Mouse (Mus musculus) lung, postnatal 0 days (tissue): ENCODE data around the gene Hist2h2bb.

Experiments used
- CTCF ChIP-seq: IDR thresholded peaks from 2 replicates; pipeline ENCODE4 v1.5.1; 2016; ENCODE audit warnings: antibody characterized with exemption, mild to moderate bottlenecking
- EP300 ChIP-seq: IDR thresholded peaks from 2 replicates; pipeline ENCODE4 v1.6.1; 2016; ENCODE audit warnings: antibody characterized with exemption, mild to moderate bottlenecking, control low read depth

DNA sequence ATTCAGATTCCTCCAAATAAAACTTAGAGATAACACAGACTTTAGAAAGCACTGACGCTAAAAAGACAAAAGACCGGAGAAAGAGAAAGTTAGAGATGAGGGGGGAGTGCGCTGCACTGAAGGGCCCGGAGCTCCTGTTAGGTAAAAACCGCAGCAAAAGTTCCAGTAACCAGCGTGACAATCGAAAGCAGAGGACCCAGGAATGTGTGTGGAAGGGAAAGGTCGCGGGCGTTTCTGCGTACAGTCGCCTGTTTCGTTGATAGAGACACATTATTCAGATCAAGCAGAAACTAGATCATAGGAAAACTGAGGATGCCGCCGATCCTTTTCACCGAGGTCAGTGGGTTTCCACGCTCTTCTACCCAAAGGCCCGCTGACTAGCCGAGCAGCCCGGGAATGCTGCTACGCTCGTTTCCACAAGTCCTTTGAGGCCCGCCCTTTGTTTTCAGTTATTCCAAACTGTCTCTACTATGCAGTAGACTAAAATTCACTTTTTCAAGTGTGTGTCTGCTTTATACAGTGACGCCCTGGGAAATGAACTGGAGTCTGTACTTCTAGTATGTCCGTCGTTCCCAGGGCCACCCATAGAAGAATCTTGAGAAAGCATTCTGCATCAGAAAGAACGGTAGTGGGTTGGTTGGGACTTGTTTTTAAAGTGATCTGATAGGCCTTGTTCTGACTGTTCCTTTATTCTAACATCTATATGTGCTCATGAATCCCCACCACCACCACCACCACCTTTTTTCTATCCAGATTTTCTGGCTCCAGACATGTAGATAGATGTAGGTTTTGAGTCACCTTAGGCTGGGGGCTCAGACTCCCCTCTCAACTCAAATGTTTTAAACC lies 5.8 kb upstream of the Hist2h2bb start:
- TF ChIP-seq CTCF (no peak), EP300 (no peak)
